Mouse (Mus musculus) spleen, adult 2 months (tissue): ENCODE measurements around the gene Gzmm.

ENCODE experiments used
- CTCF ChIP-seq: fragments of 200-500 bp; IDR thresholded peaks from 2 replicates; pipeline ENCODE4 v1.5.1; 2011; ENCODE audit warnings: mild to moderate bottlenecking, inconsistent platforms; ENCODE audit not compliant: insufficient read depth, insufficient read length, insufficient replicate concordance; ENCODE audit errors: extremely low read depth
- POLR2A ChIP-seq: fragments of 200-500 bp; IDR thresholded peaks from 2 replicates; pipeline ENCODE4 v1.6.1; 2011; ENCODE audit warnings: low read depth, low read length, inconsistent platforms

- TF ChIP-seq POLR2A, result no peak
- no peak for TF ChIP-seq CTCF
Measured at GRCm38 (mm10) chr10:79704970-79705360, 16.1 kb downstream of the Gzmm start.
